Mouse (Mus musculus): ENCODE measurements at regions not wholly inside any gene's neighbourhood (a gene's known extent, or its start where the extent isn't known, plus 50 kb on each side); places are given as distances from the start of the nearest gene placed in this dataset.
A peak's percentile ranks its signal among the peaks of the same experiment; 100 is the strongest.

DNA sequence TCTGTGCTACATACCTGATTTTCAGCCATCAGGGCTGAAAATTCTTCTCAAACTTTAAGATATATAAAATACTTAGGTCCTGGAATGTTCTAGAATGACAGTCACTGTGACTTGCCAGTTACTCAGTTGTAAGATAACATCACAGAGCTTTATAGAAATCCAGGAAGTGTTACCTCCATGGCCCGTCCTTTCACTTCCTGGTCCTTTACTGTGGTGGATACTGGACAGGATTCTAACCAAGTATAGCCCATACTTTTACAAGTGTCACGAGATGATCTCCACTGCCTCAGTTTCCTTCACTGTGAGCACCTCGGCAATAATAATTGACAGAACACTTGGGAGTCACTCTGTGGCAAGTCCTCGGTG is 271.3 kb downstream of the Maf start:
- Histone ChIP-seq H3K9ac (ENCODE audit: low read depth, low read length) (no peak overlapping the region), H3K27ac (no peak overlapping the region), H3K9me3 (replicated peaks; ENCODE audit: low read length) (no peaks in the 10 kb centered on the region), H3K4me2 (ENCODE audit: low read length) (no peak overlapping the region), H3K4me1 (replicated peaks; ENCODE audit: insufficient read depth, low read length) (no peaks in the 10 kb centered on the region), H3K36me3 (ENCODE audit: insufficient read depth, low read length) (no peaks in the 10 kb centered on the region), H3K4me3 (replicated peaks; ENCODE audit: low read depth, low read length) (no peak overlapping the region), H3K27me3 (ENCODE audit: insufficient read depth, low read length) (no peaks in the 10 kb centered on the region)
- no peak for TF ChIP-seq CTCF (IDR thresholded peaks at IDR 0.05; ENCODE audit: low read depth)
- 88% methylated on average over 4 of the region's 4 CpGs for WGBS
- ATAC-seq (replicated peaks; ENCODE audit: low FRiP score, low read depth) (no peak), DNase-seq (ENCODE audit: low spot score) (no peak)

DNA sequence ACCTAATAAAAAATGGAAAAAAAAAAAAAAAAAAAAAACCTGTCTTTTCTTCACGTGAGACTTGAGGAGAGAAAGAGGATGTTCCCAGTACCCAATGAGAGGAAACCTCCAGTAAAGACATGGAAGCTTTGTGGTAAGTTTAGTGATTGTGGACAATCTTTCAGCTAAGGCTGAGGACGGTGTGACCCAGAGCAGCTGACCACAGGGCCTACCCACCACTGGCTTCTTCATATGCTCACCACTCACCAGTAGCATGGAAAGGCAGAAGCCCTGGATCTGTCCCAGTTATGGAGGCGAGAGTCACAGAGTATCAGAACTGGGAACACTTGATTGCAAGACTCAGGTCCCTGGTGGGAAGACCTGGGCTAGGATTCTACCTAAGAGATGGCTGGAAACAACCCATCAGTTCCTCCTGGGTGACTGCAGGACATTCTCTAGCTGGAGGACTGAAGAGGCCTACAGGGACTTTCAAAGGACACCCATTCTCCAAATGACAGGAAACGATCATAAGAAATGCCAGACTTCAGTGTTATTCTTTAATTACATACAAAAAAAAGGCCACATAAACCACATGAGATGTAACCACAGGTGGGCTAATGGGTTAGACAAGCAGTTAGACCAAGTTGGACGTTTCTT is 271.8 kb downstream of the Maf start:
- TF ChIP-seq CTCF (IDR thresholded peaks at IDR 0.05; ENCODE audit: low read depth): no peak
- no peak overlapping the region for H3K27ac ChIP-seq
- H3K4me1 ChIP-seq (replicated peaks; ENCODE audit: insufficient read depth, low read length): no peaks in the 10 kb centered on the region
- 89% methylated on average over 5 of the region's 5 CpGs for WGBS
- no peak overlapping the region for H3K9ac ChIP-seq (ENCODE audit: low read depth, low read length)
- H3K27me3 ChIP-seq (ENCODE audit: insufficient read depth, low read length): no peaks in the 10 kb centered on the region
- H3K4me2 ChIP-seq (ENCODE audit: low read length): no peak overlapping the region
- no peak for DNase-seq (ENCODE audit: low spot score)
- no peak for ATAC-seq (replicated peaks; ENCODE audit: low FRiP score, low read depth)
- no peak overlapping the region for H3K4me3 ChIP-seq (replicated peaks; ENCODE audit: low read depth, low read length)
- H3K9me3 ChIP-seq (replicated peaks; ENCODE audit: low read length): no peaks in the 10 kb centered on the region
- no peaks in the 10 kb centered on the region for H3K36me3 ChIP-seq (ENCODE audit: insufficient read depth, low read length)

DNA sequence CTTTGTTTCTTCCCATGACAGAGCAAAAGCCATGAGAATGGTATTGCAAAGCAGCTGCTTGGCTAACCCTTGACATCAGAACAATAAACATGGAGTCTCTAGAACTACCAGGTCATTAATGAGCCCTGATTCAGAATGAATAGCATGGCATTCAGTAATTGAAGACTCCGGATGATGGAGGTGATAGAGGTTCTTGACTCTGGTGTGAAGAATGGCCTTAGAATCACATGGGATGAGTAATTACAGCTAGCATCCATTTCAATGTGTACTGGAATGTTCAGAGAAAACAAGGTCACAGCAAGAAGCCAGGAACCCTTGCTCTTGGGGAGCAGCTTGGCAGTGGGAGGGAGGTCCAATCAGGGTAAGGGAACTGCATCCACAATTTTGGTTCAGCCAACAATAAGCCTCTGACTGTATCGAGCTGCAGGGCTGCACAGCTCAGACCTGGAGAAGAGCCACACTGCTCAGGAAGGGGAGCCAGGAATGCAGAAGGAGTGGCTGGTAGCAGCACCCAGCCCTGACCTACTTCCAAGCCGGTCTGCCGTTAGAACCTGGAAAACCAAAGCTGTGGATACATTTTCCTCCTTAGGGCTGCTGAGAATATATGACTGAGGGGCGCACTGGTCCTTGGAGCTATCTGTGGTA is 275.1 kb downstream of the Maf start:
- no peak overlapping the region for H3K27ac ChIP-seq
- H3K9ac ChIP-seq (ENCODE audit: low read depth, low read length): no peak overlapping the region
- H3K27me3 ChIP-seq (ENCODE audit: insufficient read depth, low read length): no peaks in the 10 kb centered on the region
- TF ChIP-seq CTCF (IDR thresholded peaks at IDR 0.05; ENCODE audit: low read depth): no peak
- no peak overlapping the region for H3K4me2 ChIP-seq (ENCODE audit: low read length)
- no peaks in the 10 kb centered on the region for H3K4me1 ChIP-seq (replicated peaks; ENCODE audit: insufficient read depth, low read length)
- H3K9me3 ChIP-seq (replicated peaks; ENCODE audit: low read length): no peaks in the 10 kb centered on the region
- 70% methylated on average over 5 of the region's 5 CpGs for WGBS
- no peaks in the 10 kb centered on the region for H3K36me3 ChIP-seq (ENCODE audit: insufficient read depth, low read length)
- no peak overlapping the region for H3K4me3 ChIP-seq (replicated peaks; ENCODE audit: low read depth, low read length)
- DNase-seq (ENCODE audit: low spot score) (no peak), ATAC-seq (replicated peaks; ENCODE audit: low FRiP score, low read depth) (no peak)

DNA sequence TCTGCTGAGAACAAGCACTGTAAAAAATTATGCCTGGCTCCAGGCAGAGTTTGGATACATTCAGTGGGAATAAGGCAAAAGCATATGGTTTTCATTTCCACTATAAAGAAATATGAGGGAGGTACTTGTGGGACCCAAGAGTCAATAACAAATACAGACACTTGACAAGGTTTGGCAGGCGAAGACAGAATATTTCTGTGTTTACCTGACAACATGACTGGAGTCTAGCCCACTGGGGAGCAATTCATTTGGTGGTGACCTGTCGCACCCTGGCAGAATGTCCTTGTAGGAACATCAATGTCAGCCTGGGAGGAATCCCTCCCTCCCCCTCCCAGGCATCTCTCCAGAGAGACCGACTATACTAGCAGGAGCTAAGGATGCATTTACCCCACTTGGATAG is 276.8 kb downstream of the Maf start:
- H3K4me1 ChIP-seq (replicated peaks; ENCODE audit: insufficient read depth, low read length): no peaks in the 10 kb centered on the region
- no peak overlapping the region for H3K4me2 ChIP-seq (ENCODE audit: low read length)
- no peaks in the 10 kb centered on the region for H3K36me3 ChIP-seq (ENCODE audit: insufficient read depth, low read length)
- H3K9ac ChIP-seq (ENCODE audit: low read depth, low read length): no peak overlapping the region
- no peaks in the 10 kb centered on the region for H3K9me3 ChIP-seq (replicated peaks; ENCODE audit: low read length)
- 55% methylated on average over 3 of the region's 3 CpGs for WGBS
- H3K27me3 ChIP-seq (ENCODE audit: insufficient read depth, low read length): no peaks in the 10 kb centered on the region
- H3K4me3 ChIP-seq (replicated peaks; ENCODE audit: low read depth, low read length): no peak overlapping the region
- H3K27ac ChIP-seq: no peak overlapping the region
- DNase-seq (ENCODE audit: low spot score) (peak; percentile 31), ATAC-seq (replicated peaks; ENCODE audit: low FRiP score, low read depth) (no peak)
- TF ChIP-seq CTCF (IDR thresholded peaks at IDR 0.05; ENCODE audit: low read depth): no peak

DNA sequence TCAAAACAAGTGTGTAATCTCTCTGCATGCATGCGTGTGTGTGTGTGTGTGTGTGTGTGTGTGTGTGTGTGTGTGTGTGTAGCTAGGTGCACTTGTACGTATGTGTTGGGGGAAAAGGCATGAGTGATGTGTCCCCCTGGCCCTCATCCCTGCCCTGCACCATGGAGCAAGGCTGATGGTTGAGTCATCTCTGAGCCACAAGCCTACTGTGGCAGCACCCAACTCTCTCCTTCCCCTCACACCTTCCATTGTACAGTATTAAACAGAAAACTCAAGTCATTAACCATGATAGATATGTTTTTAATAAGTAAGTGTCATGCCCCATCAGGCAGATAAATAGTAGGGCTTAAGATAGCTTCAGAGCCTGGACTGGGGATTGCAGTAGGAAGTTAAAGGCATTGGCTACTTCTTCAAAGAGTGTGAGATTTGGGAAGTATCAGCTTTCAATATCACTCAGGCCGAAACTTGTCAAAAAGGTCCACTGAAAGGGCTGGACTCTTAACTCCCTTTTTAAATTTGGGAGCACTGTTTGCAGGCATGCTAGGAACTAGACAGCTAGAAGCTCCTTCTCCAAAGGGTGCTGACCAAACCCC is 278.2 kb downstream of the Maf start:
- Histone ChIP-seq H3K4me1 (replicated peaks; ENCODE audit: insufficient read depth, low read length) (no peaks in the 10 kb centered on the region), H3K9ac (ENCODE audit: low read depth, low read length) (no peak overlapping the region), H3K36me3 (ENCODE audit: insufficient read depth, low read length) (no peaks in the 10 kb centered on the region), H3K4me2 (ENCODE audit: low read length) (no peak overlapping the region), H3K9me3 (replicated peaks; ENCODE audit: low read length) (no peaks in the 10 kb centered on the region), H3K27ac (no peak overlapping the region), H3K27me3 (ENCODE audit: insufficient read depth, low read length) (no peaks in the 10 kb centered on the region), H3K4me3 (replicated peaks; ENCODE audit: low read depth, low read length) (no peak overlapping the region)
- 61% methylated on average over 3 of the region's 3 CpGs for WGBS
- no peak for TF ChIP-seq CTCF (IDR thresholded peaks at IDR 0.05; ENCODE audit: low read depth)
- no peak for ATAC-seq (replicated peaks; ENCODE audit: low FRiP score, low read depth)
- DNase-seq (ENCODE audit: low spot score): no peak

DNA sequence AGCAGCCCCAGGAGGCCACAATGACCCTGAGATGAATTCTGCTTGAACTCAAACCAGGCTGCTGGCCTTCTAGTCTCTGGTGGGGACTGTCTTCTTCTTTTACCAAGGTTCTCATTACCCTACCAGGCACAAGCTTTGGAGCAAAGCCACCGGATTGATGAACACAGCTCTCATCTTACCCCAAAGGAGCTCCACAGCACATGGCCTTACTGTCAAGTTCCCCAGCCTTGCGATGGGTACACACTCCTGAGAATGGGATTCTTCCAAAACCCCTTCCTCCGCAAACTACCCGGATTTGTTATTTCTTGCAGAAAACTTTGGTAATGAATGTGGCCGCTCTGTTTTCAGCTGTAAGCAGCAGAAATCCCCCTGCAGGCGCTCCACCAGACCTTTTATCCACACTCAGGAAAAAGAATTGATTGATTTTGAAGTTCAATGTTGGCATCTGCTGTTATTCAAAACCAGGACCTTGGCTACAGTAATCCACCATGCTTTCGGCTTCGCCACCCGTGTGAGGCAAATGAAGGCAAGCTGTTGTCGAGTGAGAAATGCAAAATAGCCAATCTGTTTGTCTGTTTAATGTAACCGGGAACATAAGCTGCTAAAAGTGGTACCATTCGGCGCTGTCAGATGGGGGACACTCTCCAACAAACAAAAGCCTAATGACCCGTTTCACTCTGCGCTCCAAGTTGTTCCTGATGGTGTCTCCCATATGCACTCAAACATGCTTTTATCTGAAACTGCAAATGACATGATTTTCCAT is 278.9 kb downstream of the Maf start:
- Histone ChIP-seq H3K9ac (ENCODE audit: low read depth, low read length) (no peak overlapping the region), H3K9me3 (replicated peaks; ENCODE audit: low read length) (no peaks in the 10 kb centered on the region)
- no peak for ATAC-seq (replicated peaks; ENCODE audit: low FRiP score, low read depth)

More for the DNA sequence above, 278.9 kb downstream of the Maf start:
- Histone ChIP-seq H3K4me2 (ENCODE audit: low read length) (no peak overlapping the region), H3K4me1 (replicated peaks; ENCODE audit: insufficient read depth, low read length) (no peaks in the 10 kb centered on the region), H3K36me3 (ENCODE audit: insufficient read depth, low read length) (no peaks in the 10 kb centered on the region), H3K27me3 (ENCODE audit: insufficient read depth, low read length) (no peaks in the 10 kb centered on the region), H3K27ac (no peak overlapping the region), H3K4me3 (replicated peaks; ENCODE audit: low read depth, low read length) (no peak overlapping the region)
- WGBS: 74% methylated on average over 15 of the region's 15 CpGs
- no peak for TF ChIP-seq CTCF (IDR thresholded peaks at IDR 0.05; ENCODE audit: low read depth)
- DNase-seq (ENCODE audit: low spot score): no peak
